Comparison of ENCODE assay signal across 1 mouse cellular context in the genomic region with DNA sequence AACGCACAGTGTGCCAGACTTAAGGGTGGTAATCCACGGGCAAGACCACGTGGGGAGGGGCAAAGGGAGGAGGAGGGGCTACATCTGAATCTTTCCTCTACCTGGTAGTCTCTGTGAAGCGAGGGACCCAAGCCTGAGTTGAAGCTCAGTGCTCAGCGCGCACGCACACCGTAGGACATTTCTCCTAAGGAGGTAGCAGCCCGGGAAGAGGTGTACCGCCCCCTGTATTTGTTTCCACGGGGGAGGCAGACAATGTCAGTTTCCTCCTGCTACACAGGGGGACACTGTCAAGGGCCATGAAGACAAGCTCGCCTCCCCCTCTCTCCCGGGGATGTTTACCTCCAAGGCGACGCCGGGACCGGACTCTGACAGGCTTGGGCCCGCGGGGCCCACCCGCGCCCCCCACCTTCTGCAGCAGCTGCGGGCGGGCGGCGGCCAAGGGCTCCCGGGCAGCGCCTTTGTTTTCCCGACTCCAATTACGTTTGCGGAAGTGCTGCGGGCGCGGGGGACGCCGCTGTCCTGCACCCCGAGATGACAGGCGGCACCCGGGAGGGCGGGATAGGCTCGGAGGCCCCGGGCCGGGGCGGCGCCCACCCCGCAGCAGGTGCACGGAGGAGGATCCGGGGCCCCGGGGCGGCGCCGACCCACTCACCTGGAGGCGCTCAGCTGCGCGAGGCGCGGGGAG.
TF ChIP-seq lines count a peak whose summit lies in the region.

No protein-coding gene starts in this region.

TF ChIP-seq in MEL, 35 proteins besides CTCF, POLR2A, EP300 and RAD21 (continued from another document):
- TF ChIP-seq GATA1 (IDR thresholded peaks at IDR 0.05; ENCODE audit: low read depth, low read length) (no peak), ETS1 (IDR thresholded peaks at IDR 0.05; ENCODE audit: low read depth, low read length) (0 out of 2 replicates have a peak, but pooled peaks have one; percentile 25), BHLHE40 (IDR thresholded peaks at IDR 0.05; ENCODE audit: borderline replicate concordance, low read depth, low read length) (no peak), MAFK (IDR thresholded peaks at IDR 0.05; ENCODE audit: borderline replicate concordance, low read depth, low read length) (no peak), MYB (IDR thresholded peaks at IDR 0.05; ENCODE audit: low read depth, low read length) (no peak), NELFE (IDR thresholded peaks at IDR 0.05; ENCODE audit: low read depth, low read length) (no peak), GABPA (IDR thresholded peaks at IDR 0.05; ENCODE audit: low read depth, low read length) (no peak), JUND (IDR thresholded peaks at IDR 0.05; ENCODE audit: low read depth, low read length) (no peak), SIN3A (IDR thresholded peaks at IDR 0.05; ENCODE audit: low read length) (peak; percentile 53; the same call in 1 of the 2 replicates), KAT2A (conservative IDR thresholded peaks at IDR 0.05; ENCODE audit: low read depth, low read length) (no peak), USF1 (IDR thresholded peaks at IDR 0.05; ENCODE audit: low read depth, low read length) (peak; percentile 62; the same call in 1 of the 2 replicates), TBP (IDR thresholded peaks at IDR 0.05; ENCODE audit: low read depth, low read length) (no peak), MXI1 (IDR thresholded peaks at IDR 0.05; ENCODE audit: low read depth, low read length) (no peak), POLR2AphosphoS5 (IDR thresholded peaks at IDR 0.05; ENCODE audit: borderline replicate concordance, low read depth, low read length) (no peak), E2F4 (IDR thresholded peaks at IDR 0.05; ENCODE audit: borderline replicate concordance, low read depth, low read length) (no peak), ZMIZ1 (IDR thresholded peaks at IDR 0.05; ENCODE audit: low read depth, low read length) (no peak), ELF1 (IDR thresholded peaks at IDR 0.05; ENCODE audit: low read depth, low read length) (peak; percentile 84), MAZ (IDR thresholded peaks at IDR 0.05; ENCODE audit: low read depth, low read length) (no peak; the same call in 1 of the 2 replicates), SMC3 (IDR thresholded peaks at IDR 0.05; ENCODE audit: low read depth, low read length) (no peak), POLR2AphosphoS2 (IDR thresholded peaks at IDR 0.05; ENCODE audit: low read length) (no peak)
